Mouse (Mus musculus): ENCODE data around the gene Sesn3. TPM values are rescaled to one million over a fixed set of nuclear protein-coding genes. Genes with fewer than 3 reads are reported as not detected.
A peak's percentile ranks its signal among the peaks of the same experiment; 100 is the strongest.

Sesn3 gene
- total and polyA plus RNA-seq, 3 experiments = 3.9 to 14.3 (median 4.6) TPM

GRCm38 (mm10) chr9:14275792-14276480, 1.1 kb downstream of the Sesn3 start (continued):
- peak; percentile 58; the same call in 1 of the 2 replicates for TF ChIP-seq CHD2 (IDR thresholded peaks at IDR 0.05; ENCODE audit: low read length)
- TF ChIP-seq ZKSCAN1 (IDR thresholded peaks at IDR 0.05; ENCODE audit: borderline replicate concordance, low read depth, low read length) = no peak
- TF ChIP-seq MAZ (IDR thresholded peaks at IDR 0.05; ENCODE audit: low read depth, low read length) = peak; percentile 67; the same call in 1 of the 2 replicates
- TF ChIP-seq MAX (IDR thresholded peaks at IDR 0.05; ENCODE audit: low read length) = 0 out of 2 replicates have a peak, but pooled peaks have one; percentile 15
- TF ChIP-seq NELFE (IDR thresholded peaks at IDR 0.05; ENCODE audit: low read depth, low read length) = peak; percentile 49; the same call in 1 of the 2 replicates
- peak; percentile 17; the same call in 1 of the 2 replicates for TF ChIP-seq CHD1 (IDR thresholded peaks at IDR 0.05; ENCODE audit: low read depth, low read length)
- no peak for TF ChIP-seq BHLHE40 (IDR thresholded peaks at IDR 0.05; ENCODE audit: low read depth, low read length)
- TF ChIP-seq RAD21 (IDR thresholded peaks at IDR 0.05; ENCODE audit: low read depth, low read length) = peak; percentile 36
- TF ChIP-seq E2F4 (IDR thresholded peaks at IDR 0.05; ENCODE audit: insufficient replicate concordance, low read depth, low read length) = no peak
- TF ChIP-seq USF2 (conservative IDR thresholded peaks at IDR 0.05; ENCODE audit: low read depth, low read length) = no peak
- no peak for TF ChIP-seq ZNF384 (IDR thresholded peaks at IDR 0.05; ENCODE audit: low read depth, low read length)
- peak; percentile 44; the same call in 1 of the 2 replicates for TF ChIP-seq IRF4 (IDR thresholded peaks at IDR 0.05; ENCODE audit: low read depth, low read length)
- peak; percentile 78 for TF ChIP-seq ELF1 (IDR thresholded peaks at IDR 0.05; ENCODE audit: low read depth, low read length)
- TF ChIP-seq POLR2A (IDR thresholded peaks at IDR 0.05; ENCODE audit: low read depth, low read length) = peak; percentile 59
- TF ChIP-seq PAX5 (IDR thresholded peaks at IDR 0.05; ENCODE audit: low read length) = no peak
- TF ChIP-seq EP300 (IDR thresholded peaks at IDR 0.05; ENCODE audit: low read length) = no peak
- TF ChIP-seq TCF12 (IDR thresholded peaks at IDR 0.05; ENCODE audit: low read depth, low read length) = peak; percentile 36; the same call in 1 of the 2 replicates
- no peak for TF ChIP-seq MAFK (IDR thresholded peaks at IDR 0.05; ENCODE audit: insufficient replicate concordance, low read length)
- TF ChIP-seq MEF2A (IDR thresholded peaks at IDR 0.05; ENCODE audit: borderline replicate concordance, low read depth, low read length) = no peak

- H3K4me3 ChIP-seq (replicated peaks in 1 of 3; ENCODE audit: low read depth in 2 of 3, low read length in 2 of 3, poor library complexity in 1 of 3) = peak overlapping the region; percentile 78 to 89 (median 78)
- peaks cover 7% of the 10 kb centered on the region; the same call in 1 of the 2 replicates for H3K79me2 ChIP-seq (replicated peaks; ENCODE audit: control insufficient read depth, extremely low read depth, insufficient read depth, poor library complexity, severe bottlenecking)
- no peaks in the 10 kb centered on the region for H3K9me3 ChIP-seq (replicated peaks; ENCODE audit: low read length)
- H3K36me3 ChIP-seq (replicated peaks in 1 of 2; ENCODE audit: control insufficient read depth in 1 of 2, insufficient read depth in 1 of 2, low read length in 1 of 2) = no peaks in the 10 kb centered on the region
- H3K27ac ChIP-seq (ENCODE audit: insufficient read depth, low read depth) = peak overlapping the region; percentile 63
- peak overlapping the region; percentile 67 for H3K9ac ChIP-seq (ENCODE audit: insufficient read depth, low read depth)
- H3K4me2 ChIP-seq (ENCODE audit: insufficient read depth, low read depth, poor library complexity, severe bottlenecking) = peak overlapping the region; percentile 96
- no peaks in the 10 kb centered on the region for H3K27me3 ChIP-seq (replicated peaks)
- peak; percentile 49 for DNase-seq (ENCODE audit: extremely low read depth)
- dilution Hi-C loops (cut with MboI; ENCODE audit: extremely low pct_ligation_motif_present, extremely low pct_unique_long_range_greater_than_20kb, low sequenced_read_pairs) (no loop called here), in situ Hi-C loops (cut with MboI; ENCODE audit: low pct_ligation_motif_present, low pct_unique_long_range_greater_than_20kb, low sequenced_read_pairs) (loop anchor here (10.0 kb wide), 1 partner anchor 92 kb away; no protein-coding TSS in a partner anchor)
- H3K4me1 ChIP-seq (ENCODE audit: control insufficient read depth in 1 of 2, insufficient read depth in 2 of 2) = peaks cover 5 to 25% of the 10 kb centered on the region in 2 experiments
- TF ChIP-seq RCOR1 (conservative IDR thresholded peaks at IDR 0.05; ENCODE audit: low read depth, low read length) = no peak
- TF ChIP-seq SIN3A (IDR thresholded peaks at IDR 0.05; ENCODE audit: low read length) = no peak; the same call in 1 of the 2 replicates
- no peak for TF ChIP-seq CHD2 (IDR thresholded peaks at IDR 0.05; ENCODE audit: low read length)
- TF ChIP-seq JUN (IDR thresholded peaks at IDR 0.05; ENCODE audit: insufficient read depth, low read depth, low read length) = no peak
- TF ChIP-seq MYC (IDR thresholded peaks at IDR 0.05; ENCODE audit: low read depth, low read length) = no peak
- no peak for TF ChIP-seq BHLHE40 (IDR thresholded peaks at IDR 0.05; ENCODE audit: low read depth, low read length)
- TF ChIP-seq PAX5 (IDR thresholded peaks at IDR 0.05; ENCODE audit: low read length) = no peak
- TF ChIP-seq IRF4 (IDR thresholded peaks at IDR 0.05; ENCODE audit: low read depth, low read length) = no peak
- TF ChIP-seq ZC3H11A (IDR thresholded peaks at IDR 0.05; ENCODE audit: low read depth, low read length) = no peak
- peak; percentile 25; the same call in 1 of the 2 replicates for TF ChIP-seq MXI1 (IDR thresholded peaks at IDR 0.05; ENCODE audit: low read depth, low read length)
- TF ChIP-seq USF2 (conservative IDR thresholded peaks at IDR 0.05; ENCODE audit: low read depth, low read length) = no peak
- no peak for TF ChIP-seq JUND (conservative IDR thresholded peaks at IDR 0.05; ENCODE audit: low read depth, low read length)
- no peak for TF ChIP-seq CTCF (conservative IDR thresholded peaks at IDR 0.05 in 1 of 2, IDR thresholded peaks at IDR 0.05 in 1 of 2; ENCODE audit: low read depth in 2 of 2, low read length in 2 of 2)
- no peak for TF ChIP-seq GABPA (IDR thresholded peaks at IDR 0.05; ENCODE audit: insufficient replicate concordance, low read depth, low read length)
- no peak for TF ChIP-seq POLR2A (IDR thresholded peaks at IDR 0.05; ENCODE audit: low read depth, low read length)
- 0 out of 2 replicates have a peak, but pooled peaks have one; percentile 3 for TF ChIP-seq MAZ (IDR thresholded peaks at IDR 0.05; ENCODE audit: low read depth, low read length)
- TF ChIP-seq HCFC1 (IDR thresholded peaks at IDR 0.05; ENCODE audit: low read depth, low read length) = peak; percentile 70
- TF ChIP-seq POLR2AphosphoS2 (IDR thresholded peaks at IDR 0.05; ENCODE audit: low read depth, low read length) = no peak
- no peak for TF ChIP-seq RAD21 (IDR thresholded peaks at IDR 0.05; ENCODE audit: low read depth, low read length)
- no peak for TF ChIP-seq MAFK (IDR thresholded peaks at IDR 0.05; ENCODE audit: insufficient replicate concordance, low read length)
- TF ChIP-seq ZKSCAN1 (IDR thresholded peaks at IDR 0.05; ENCODE audit: borderline replicate concordance, low read depth, low read length) = no peak
- TF ChIP-seq EP300 (IDR thresholded peaks at IDR 0.05; ENCODE audit: low read length) = no peak
- no peak for TF ChIP-seq TBP (conservative IDR thresholded peaks at IDR 0.05; ENCODE audit: low read depth, low read length)
- TF ChIP-seq E2F4 (IDR thresholded peaks at IDR 0.05; ENCODE audit: insufficient replicate concordance, low read depth, low read length) = no peak
- TF ChIP-seq MEF2A (IDR thresholded peaks at IDR 0.05; ENCODE audit: borderline replicate concordance, low read depth, low read length) = 0 out of 2 replicates have a peak, but pooled peaks have one; percentile 8
Measured at GRCm38 (mm10) chr9:14276481-14277287, 1.8 kb downstream of the Sesn3 start.

Data from CH12.LX (cell line).